Mouse (Mus musculus) monocyte, adult 2 months (primary cell): Measurements from ENCODE around the gene Tmem186.
A peak's percentile ranks its signal among the peaks of the same experiment; 100 is the strongest.

Experiments
- DNase-seq, 2 experiments: peaks; one replicate each; pipeline ENCODE4 v3.0.0; 2022; ENCODE audit warnings: low spot score in 2 of 2, low read depth in 1 of 2

Gene Tmem186

DNA sequence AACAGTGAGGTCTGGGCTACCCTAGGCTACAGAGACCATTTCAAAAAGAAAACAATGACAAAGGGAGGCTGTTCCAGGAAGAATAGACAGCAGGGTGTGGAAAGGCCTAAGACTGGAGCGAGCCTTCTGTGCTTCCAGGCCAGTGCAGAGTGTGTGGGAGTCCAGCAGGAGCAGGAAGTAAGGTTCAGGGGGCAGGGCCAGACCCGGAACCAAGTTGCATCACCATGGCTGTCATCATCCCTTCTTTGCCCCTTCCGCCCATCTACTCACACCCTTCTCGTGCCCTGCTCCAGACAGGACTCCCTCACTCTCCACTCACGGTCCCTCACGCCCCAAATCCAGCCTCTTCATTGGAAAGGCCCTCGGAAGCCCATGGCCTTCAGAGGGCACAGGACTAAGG is 29.7 kb upstream of the Tmem186 start:
- peak in 1 of 2 experiments; percentile 33 for DNase-seq

DNA sequence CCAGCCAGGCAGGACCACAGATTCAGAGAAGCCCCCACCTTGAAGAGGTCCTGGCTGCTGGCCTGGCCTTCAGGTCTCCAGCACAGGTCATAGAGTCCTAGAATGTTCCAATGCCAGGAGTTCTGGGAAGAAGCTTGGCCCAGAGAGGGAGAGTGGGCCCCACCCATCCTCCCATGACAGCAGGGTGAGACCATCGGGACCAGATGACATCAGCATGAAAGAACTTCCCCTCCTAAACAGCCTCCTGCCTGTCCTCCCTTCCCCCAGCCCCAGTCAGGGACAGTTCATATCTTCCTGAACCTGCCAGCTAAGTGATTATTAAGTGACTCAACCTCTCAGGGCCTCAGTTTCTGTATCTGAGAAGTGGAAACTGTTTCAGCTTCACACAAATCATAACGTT is 28.9 kb upstream of the Tmem186 start:
- no peak for DNase-seq

DNA sequence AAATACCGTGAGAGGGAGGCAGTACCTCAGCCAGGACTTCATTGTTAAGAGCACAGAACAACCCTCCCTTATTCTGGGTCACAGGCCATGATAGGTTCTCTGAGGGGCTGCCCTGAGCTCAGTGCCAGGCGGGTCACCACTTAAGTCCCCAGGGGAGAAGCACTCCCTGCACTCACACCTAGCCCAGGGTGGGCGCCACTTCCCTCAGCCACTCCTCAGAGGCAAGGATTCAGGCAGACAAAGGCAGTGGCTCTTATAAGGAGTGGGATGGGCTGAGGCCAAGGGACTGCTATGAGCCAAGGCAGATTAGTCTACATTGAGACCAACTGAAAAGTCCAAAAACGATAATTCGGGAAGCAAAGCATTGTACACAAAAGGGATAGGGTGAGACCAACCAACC is 27.9 kb upstream of the Tmem186 start:
- no peak for DNase-seq

DNA sequence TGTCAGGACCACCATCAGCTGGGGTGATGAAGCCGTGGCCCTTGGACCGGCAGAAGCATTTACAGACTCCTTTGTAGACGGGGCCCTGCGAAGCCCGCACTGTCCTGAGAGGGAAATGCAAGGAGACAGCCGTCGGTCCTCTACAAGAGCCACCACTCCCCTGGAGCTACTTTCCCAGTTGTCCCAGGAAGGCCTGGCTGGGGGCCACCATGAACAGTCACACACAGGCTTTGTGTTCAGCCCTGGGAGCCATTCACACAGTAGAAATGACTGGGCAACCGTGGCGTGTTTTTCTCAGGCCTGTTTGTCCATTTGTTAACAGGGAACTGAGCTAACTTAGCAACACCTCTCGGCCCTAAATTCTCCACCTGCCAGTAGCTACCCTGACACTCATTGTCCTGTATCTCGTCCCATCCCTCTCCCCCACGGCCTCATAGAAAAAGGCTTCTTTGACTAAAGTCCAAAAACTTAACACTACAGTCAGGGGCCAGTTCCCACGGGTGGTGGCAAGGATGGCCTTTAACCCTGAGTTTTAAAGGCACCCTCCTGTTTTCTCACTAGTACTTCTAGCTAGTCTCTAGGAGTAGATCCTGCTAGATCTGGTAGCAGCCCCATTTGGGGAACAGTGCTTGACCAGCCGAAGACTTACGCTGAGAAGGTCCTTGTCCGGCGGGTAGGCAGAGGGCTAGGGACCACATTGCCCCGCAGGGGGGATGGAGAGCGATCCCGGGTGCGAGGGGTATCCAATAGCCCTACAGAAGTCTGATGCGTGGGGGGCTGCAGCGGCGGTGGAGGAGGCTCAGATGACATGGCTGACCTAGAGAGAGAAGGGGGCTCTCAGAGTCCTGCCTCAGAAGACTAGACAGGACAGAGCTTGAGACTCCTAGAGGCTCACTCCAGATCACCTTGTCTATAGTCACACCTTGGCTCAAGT is 26.4 kb upstream of the Tmem186 start:
- no peak for DNase-seq

DNA sequence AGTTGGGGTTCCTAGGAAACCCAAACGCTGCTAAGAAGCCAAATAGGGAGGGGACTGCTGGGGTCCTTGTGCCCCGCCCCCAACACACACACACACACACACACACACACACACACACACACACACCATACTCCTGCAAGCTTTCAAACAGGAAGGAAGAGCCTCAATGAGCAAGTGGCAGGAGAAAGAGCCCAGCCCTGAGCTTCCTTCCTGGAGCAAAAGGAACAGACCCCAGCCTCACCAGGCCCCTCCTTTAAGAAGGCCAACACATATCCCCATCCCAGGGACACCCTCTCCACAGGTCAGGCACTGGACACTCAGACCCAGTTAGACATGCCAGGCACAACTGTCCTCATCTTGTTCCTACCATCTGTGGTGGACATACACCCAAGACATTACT is 25.5 kb upstream of the Tmem186 start:
- DNase-seq = no peak

DNA sequence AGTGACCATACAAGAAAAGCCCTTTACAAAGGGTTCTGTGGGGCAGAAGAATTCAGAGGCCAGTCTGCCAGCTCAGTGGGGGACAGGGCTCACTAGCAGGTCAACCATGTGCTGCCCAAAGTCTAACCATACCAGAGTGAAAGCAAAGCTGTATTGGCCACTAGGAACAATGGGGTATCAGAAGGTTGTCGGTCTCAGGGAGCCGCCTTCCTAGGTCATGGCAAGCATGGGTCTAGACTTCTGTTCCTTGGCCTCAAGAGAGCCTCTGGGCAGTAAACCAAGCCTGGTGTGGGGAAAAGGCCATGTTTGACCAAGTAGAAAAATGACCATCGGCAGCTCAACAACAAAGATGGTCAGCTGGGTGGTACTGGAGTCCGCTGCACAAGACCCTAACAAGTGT is 21.3 kb upstream of the Tmem186 start:
- DNase-seq = no peak

DNA sequence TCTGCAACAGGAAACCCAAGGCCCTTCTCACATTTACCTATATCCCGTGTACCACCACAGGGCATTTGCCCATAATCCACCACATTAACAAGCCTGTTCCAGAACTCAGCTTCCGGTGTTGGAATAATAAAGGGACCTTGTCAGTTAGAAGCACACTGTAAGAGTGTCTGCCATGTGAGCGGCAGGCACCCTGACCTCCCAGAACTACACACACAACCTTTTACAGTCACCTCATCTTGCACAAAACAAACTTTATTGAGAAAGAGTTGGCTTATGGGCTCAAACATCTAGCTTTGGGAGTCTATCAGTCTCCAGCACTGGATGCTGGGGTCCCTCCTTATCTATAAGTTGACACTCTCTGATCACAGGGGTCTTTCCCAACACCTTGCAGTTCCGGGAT is 20.8 kb upstream of the Tmem186 start:
- DNase-seq = no peak

DNA sequence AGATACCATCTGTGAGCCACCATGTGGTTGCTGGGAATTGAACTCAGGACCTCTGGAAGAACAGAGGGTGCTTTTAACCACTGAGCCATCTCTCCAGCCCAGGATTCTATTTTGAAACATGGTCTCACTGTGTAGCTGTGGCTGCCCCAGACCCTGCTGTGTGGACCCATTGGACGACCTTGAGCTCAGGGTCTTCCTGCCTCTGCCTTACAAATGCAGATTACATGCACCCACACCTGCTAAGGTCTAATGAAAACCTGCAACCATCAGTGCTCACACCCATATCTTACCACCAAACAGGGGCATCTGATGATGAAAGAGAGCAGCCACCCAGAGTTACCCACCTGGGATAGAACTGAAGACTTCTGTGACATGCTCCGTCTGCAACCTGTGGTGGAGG is 18.7 kb upstream of the Tmem186 start:
- DNase-seq = no peak

DNA sequence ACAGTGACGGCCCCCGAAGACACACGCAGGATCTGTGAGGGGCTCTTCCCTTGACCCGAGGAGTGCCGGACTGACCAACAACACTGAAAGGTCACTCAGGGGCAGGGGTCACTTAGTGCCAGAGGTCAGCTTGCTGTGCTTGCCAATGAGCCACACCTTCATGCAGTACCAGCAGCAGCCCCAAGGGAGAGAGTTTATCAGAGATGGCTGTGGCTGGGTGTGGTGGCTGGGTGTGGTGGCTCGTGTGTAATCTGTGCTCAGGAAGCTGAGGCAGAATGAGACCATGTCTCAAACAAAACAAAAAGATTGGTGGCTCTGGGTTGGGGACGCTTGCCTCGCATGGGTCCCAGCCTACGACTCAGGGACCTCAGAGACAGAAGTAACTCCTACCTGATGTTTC is 18.1 kb upstream of the Tmem186 start:
- no peak for DNase-seq

DNA sequence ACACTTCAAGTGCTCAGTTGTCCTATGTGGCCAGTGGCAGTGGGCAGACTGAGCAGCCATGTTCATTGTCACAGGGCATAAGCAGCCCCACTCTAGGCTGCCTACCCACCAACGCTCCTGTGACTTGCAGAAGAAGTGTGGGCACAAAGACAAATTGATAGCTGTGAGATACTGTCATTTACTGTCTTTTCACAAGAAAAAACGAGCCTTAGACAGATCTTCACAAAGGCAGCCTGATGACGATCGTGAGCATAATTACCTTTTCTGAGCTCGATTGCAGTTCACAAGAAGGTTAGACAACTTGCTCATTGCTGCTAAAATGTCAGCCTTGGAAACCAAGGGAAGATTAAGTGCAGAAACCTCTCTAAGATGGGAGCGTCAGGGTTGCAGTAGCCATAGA is 17.6 kb upstream of the Tmem186 start:
- no peak for DNase-seq

DNA sequence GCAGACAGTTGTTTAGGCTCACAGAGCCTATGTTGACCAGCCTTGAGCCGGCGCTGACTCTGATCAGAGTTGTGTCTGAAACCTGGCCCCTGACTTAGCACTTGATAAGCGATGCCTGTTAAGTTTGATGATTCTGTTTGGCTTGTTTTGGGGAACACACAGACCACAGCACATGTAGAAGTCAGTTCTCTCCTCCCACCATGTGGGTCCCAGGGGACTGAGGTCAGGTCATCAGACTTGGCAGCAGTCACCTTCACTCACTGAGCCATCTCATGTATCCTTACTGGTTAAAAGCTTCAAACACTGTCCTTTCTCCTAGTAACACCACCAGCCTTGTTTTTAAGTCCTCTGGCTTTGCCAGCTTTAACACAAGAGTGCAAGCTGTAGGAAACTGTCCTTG is 12.5 kb upstream of the Tmem186 start:
- no peak for DNase-seq

DNA sequence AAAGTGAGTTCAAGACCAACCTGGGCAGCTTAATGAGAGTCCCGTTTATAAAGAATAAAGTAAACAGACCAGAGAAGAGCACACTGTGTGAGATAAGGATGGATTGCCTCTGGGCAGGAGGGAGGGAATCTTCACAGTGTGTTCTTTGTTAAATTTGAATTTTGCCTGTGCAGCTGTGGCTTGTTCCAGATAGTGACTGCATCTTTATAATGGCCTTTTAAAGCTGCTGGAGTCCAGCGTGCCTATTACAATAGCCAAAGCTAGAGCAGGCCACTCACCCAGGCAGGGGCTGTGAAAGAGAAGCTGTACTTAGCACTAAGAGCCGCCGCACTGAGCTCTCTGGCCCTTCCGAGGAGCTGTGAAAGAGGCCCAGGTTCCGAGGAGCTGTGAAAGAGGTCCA is 8.0 kb upstream of the Tmem186 start:
- DNase-seq = no peak

DNA sequence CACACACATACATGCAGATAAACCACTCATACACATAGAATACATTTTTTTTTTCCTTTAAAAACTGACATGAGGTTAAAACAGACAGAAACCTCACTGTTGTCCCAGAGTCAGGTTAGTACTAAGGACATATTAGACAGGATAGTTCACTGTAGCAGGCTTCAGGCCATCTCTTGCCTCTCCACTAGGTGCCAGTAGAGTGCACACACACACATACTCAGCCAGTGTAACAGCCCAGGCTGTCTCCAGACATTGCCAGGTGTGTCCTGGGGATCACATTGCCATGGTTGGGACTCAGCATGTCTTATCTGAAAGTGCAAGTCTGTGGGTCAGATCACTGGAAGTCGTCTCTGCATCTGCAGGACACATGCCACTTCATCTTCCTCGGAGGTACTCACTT is 6.3 kb upstream of the Tmem186 start:
- DNase-seq = no peak

DNA sequence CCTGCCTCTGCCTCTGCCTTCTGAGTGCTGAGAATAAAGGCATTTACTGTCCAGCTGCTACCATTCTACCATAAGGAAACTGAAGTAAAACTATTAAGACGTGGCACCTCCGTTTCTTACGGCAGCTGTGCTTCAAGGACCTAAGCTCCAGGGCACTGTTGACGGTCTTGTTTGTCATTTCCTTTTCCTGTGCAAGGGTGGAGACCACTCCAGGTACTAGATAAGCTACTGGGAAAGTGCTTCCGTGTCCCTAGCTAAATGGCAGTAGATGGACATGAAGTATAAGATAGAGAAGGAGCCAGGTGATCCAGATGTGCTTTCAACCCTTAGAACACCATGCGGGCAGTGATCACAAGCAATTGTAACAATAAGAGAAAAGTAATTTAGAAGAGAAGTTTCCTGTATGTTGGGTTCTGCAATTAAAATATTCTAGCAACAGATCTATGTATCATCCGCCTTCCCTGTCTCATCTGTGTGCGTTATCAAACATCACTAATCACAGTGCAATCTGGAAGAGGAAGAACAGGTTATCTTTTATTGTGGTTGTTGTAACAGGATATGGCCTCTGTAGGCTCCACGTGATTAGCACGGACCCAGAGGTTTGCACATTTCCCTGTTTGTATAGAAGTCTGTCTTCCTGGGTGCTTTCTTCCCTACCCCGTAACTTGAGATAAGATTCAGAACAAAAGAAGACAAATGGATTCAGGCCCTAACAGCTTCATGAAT is 2.1 kb upstream of the Tmem186 start:
- no peak for DNase-seq

DNA sequence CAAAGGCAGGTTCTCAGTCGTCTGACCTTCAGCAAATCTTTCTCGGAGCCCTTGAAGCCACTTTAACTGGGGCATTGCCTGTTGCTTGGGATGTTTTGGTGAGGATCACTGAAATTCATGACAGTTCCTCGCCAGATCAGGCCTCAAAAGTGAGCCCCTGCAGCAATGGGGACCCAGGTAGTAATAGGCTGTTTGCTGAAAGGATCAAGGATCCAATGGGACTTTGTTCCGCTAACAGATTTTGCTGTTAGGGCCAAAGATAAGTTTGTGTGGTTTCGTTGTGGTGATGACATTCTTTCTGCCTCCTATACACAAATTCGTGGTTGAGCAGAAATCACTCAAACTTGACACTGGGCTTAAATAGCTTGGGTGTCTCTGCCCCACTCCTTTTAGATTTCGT is 619 bp upstream of the Tmem186 start:
- DNase-seq = no peak

DNA sequence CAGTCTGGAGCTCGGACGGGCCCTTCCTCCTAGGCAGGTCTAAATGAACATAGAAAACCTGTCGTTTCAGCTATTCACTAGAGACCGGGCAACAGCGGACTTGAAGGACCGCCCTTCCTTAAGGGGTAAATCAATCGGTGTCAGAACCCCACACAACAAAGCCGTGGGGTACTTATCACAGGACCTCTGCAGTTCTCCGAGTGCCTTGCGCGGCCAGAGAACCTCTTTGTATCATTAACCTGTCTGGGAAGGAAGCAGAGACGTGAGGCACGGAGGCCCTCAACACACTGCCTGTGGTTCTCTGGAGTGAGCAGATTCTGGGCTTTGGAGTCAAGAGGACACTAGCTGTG is 670 bp downstream of the Tmem186 start:
- DNase-seq = no peak

DNA sequence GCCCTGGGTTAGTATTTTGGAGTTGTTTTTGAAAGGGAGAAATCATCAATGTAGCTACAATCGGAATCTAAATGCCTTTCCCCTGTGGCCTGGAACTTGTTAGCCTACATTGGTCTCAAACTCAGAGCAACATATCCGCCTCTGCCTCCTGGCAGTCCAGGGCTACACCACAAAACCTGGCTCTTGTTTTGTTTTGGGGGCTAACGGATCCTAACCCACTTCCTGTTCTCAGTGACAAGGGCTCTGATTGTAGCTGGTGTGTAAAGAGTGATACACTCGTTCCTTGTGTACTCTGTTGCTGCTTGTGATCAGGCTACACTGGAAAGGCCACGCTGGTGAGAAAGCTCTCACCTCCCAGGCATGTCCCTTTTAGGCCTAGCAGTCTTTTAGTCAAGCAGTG is 6.1 kb downstream of the Tmem186 start:
- DNase-seq = no peak

DNA sequence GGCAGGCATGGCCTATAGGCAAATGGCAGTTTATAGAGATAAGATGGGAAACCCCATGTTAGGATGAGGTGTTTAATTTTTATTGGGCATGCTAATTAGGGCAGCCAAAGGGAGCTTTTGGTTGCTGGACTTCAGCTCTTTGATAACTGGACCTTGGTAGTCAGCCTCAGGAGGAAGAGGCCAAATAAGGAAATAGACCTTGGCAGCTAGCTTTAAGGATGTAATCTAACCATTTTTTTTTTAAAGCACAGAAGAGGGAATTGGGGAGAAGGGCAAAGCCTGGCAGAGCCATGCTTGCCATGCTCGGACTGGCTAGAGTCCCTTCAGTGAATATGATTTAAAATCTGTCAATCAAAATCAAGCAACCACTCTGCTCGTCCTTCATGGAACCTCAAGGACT is 7.1 kb downstream of the Tmem186 start:
- no peak for DNase-seq

DNA sequence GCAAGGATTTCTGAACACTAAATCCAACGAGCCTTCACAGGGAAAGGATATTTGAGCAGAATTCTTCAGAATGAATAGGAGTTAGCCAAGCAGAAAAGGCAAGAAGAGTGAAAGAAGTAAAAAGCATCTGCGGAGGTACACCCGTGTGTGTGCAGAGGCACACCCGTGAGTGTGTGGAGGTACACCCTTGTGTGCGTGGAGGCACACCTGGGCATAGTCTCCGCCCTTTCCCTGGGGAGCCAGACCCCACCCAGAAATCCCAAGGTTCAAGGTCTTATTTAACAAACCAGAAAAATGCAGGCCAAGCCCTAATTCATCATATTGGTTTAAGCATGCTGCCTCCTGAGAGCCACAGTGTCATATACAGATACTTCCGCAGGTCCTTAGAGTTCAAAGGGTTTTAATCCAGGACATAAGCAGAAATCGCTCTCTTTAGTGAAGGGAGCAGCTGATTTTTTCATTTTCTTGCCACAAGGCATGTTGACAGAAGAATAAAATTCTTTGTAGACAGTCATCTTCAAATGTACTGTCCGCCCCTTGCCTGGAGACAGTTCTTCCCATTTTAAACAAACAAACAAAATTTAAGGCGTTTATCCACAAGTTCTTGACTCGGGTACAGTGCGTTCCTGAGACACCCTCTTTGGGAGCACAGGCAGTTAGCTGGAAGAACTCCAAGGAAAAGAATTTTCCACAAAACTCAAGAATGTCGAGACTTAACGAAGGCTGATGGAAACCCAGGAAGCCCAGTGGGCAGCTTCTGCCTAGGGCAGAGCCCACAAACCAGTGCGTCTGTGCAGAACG is 17.0 kb downstream of the Tmem186 start:
- no peak for DNase-seq

DNA sequence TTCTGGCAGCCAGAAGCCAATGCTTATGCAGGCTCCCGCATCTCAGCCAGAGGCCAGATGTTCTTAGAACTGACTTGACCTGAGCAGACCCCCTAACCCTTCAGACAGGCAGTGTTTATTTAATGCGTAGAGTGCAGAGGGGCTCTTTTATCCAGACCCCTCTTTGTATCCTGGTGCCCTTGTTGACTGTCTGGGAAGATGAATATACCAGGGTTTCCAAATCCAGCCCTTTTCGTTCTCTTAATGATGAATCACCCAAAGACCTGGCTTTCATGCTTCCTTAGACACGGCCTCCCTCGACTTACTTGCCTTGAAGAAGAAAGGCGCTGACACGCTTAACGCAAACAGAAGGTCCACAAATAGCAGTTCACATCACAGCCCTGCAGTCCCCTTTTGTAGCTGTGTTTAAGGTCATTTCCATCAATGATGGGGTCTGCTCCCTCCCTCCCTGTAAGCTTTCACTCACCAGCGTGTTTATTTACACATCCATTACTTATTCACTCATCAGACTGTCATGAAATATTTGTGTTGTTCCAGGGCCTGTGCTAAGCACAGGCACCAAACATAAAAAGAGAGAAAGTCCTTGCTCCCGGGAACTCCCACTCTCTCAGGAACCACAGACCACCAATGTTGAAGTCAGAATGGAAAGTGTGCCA is 17.7 kb downstream of the Tmem186 start:
- no peak for DNase-seq

DNA sequence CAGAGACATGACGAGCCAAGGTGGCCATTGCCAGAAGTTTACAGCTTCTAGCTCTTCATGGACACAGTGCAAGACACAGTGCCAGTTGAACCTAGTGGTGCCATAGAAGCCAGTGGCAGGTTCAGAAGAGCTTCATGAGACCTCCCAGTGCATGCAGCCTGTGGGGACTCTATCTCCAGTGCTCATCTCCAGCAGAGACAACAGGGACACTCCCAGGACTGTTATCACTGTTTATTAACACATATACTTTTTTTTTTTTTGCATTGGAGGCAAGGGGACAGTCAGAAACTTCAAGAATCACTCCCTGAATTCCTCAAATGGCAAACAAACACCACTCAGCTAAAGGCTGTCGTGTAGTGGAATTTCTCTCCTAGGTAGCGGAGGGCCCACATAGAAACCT is 24.1 kb downstream of the Tmem186 start:
- DNase-seq = no peak
